28 mouse cellular contexts compared by ENCODE assay signal in the genomic region with DNA sequence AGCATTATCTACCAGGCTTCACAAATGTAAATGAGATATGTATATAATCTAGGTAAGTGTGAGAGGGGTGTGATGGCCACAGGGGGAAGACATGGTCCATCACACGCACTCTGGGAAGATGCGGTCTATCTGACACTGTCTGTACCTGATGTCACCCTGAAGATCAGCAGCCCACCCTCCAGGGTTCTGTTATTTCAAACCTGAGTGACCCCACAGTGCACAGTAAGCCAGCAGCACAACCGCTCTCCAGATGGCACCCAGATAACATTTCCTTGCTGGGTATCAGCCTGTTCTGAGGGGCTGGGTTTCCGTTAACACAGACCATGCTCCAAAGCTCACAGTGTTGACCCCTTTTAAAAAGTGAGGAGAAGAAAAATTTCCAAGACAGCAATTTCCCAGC.
DNase-seq lines count a peak whose midpoint lies in the region; ATAC-seq lines count a peak whose summit lies in the region.
"Had no signal": no experiment of that assay in that cellular context is flagged by ENCODE, and none has a peak within 500 bp of the region (broad histone marks: within the 10 kb centered on the region; RNA-seq: fewer than 3 reads in every experiment).

No protein-coding gene starts in this region.

- no peak overlapping the region for H3K9ac ChIP-seq in forebrain, embryonic 11.5 days (ENCODE audit: low read length)
- no peak overlapping the region for H3K9ac ChIP-seq in forebrain, embryonic 16.5 days (replicated peaks; ENCODE audit: low read depth, low read length)
- H3K9ac ChIP-seq in kidney, embryonic 14.5 days (ENCODE audit: low read depth, low read length) = no peak overlapping the region
- H3K9ac ChIP-seq: embryonic facial prominence, embryonic 12.5 days; heart, embryonic 12.5 days; heart, embryonic 15.5 days; hindbrain, embryonic 13.5 days had no signal

- H3K27ac ChIP-seq in forebrain, embryonic 11.5 days (ENCODE audit: low read depth, low read length) = no peak overlapping the region
- no peak overlapping the region for H3K27ac ChIP-seq in forebrain, embryonic 16.5 days (ENCODE audit: low read length)
- H3K27ac ChIP-seq in kidney, embryonic 14.5 days (ENCODE audit: low read depth, low read length) = no peak overlapping the region
- H3K27ac ChIP-seq in embryonic facial prominence, embryonic 10.5 days (replicated peaks) = no peak overlapping the region
- H3K27ac ChIP-seq: embryonic facial prominence, embryonic 12.5 days; heart, embryonic 15.5 days; hindbrain, embryonic 10.5 days; hindbrain, embryonic 13.5 days had no signal

- WGBS in forebrain, embryonic 11.5 days = 76% methylated on average over 4 of the region's 4 CpGs
- 94% methylated on average over 4 of the region's 4 CpGs for WGBS in forebrain, embryonic 16.5 days
- 46% methylated on average over 4 of the region's 4 CpGs for WGBS in kidney, embryonic 14.5 days
- WGBS in embryonic facial prominence, embryonic 10.5 days = 63% methylated on average over 4 of the region's 4 CpGs

- no peak for DNase-seq in forebrain, embryonic 11.5 days (ENCODE audit: low spot score)
- no peak for DNase-seq in kidney, adult 11 months
- peak; percentile 39 for DNase-seq in embryonic facial prominence, embryonic 10.5 days (ENCODE audit: low spot score)
- DNase-seq in forelimb bud, embryonic 11.5 days (ENCODE audit: low read depth, low spot score) = peak; percentile 26
- no peak for DNase-seq in retina, postnatal 1 day
- DNase-seq: adrenal gland, adult 8-10 months; adrenal gland, postnatal 25 days; cerebellum, adult 11-12 months; cerebellum, adult 8-10 months; cerebellum, postnatal 10 days; cerebellum, postnatal 36 days; embryo, embryonic 11 days; gastrocnemius, postnatal 10 days; gastrocnemius, postnatal 36 days; heart, postnatal 10 days; heart, postnatal 36 days had no signal

- H3K9me3 ChIP-seq in forebrain, embryonic 11.5 days (ENCODE audit: control insufficient read depth, low read length) = no peaks in the 10 kb centered on the region
- H3K9me3 ChIP-seq in forebrain, embryonic 16.5 days (ENCODE audit: control insufficient read depth, low read length) = no peaks in the 10 kb centered on the region
- H3K9me3 ChIP-seq in kidney, embryonic 14.5 days (ENCODE audit: control insufficient read depth, low read length) = no peaks in the 10 kb centered on the region
- H3K9me3 ChIP-seq in embryonic facial prominence, embryonic 10.5 days = no peaks in the 10 kb centered on the region
- H3K9me3 ChIP-seq: embryonic facial prominence, embryonic 12.5 days; forebrain, embryonic 10.5 days; heart, embryonic 12.5 days; heart, embryonic 15.5 days; hindbrain, embryonic 10.5 days; hindbrain, embryonic 13.5 days had no signal

- H3K27me3 ChIP-seq in forebrain, embryonic 11.5 days (ENCODE audit: control insufficient read depth, insufficient read depth, low read length) = no peaks in the 10 kb centered on the region
- no peaks in the 10 kb centered on the region for H3K27me3 ChIP-seq in forebrain, embryonic 16.5 days (replicated peaks; ENCODE audit: control insufficient read depth, insufficient read depth, low read length)
- no peaks in the 10 kb centered on the region for H3K27me3 ChIP-seq in kidney, embryonic 14.5 days (ENCODE audit: control insufficient read depth, insufficient read depth, low read length)
- no peaks in the 10 kb centered on the region for H3K27me3 ChIP-seq in embryonic facial prominence, embryonic 10.5 days (replicated peaks; ENCODE audit: low read depth, poor library complexity, severe bottlenecking)
- H3K27me3 ChIP-seq: embryonic facial prominence, embryonic 12.5 days; heart, embryonic 12.5 days; heart, embryonic 15.5 days had no signal

- no peaks in the 10 kb centered on the region for H3K36me3 ChIP-seq in forebrain, embryonic 11.5 days (ENCODE audit: control insufficient read depth, insufficient read depth, low read length)
- H3K36me3 ChIP-seq in forebrain, embryonic 16.5 days (ENCODE audit: control insufficient read depth, insufficient read depth) = no peaks in the 10 kb centered on the region
- H3K36me3 ChIP-seq in kidney, embryonic 14.5 days (ENCODE audit: control insufficient read depth, insufficient read depth, low read length) = no peaks in the 10 kb centered on the region
- no peaks in the 10 kb centered on the region for H3K36me3 ChIP-seq in embryonic facial prominence, embryonic 10.5 days (replicated peaks)
- H3K36me3 ChIP-seq: embryonic facial prominence, embryonic 12.5 days; forebrain, embryonic 10.5 days; heart, embryonic 12.5 days; heart, embryonic 15.5 days; hindbrain, embryonic 10.5 days; hindbrain, embryonic 13.5 days had no signal

- H3K4me3 ChIP-seq in forebrain, embryonic 11.5 days (ENCODE audit: low read depth, low read length) = no peak overlapping the region
- H3K4me3 ChIP-seq in forebrain, embryonic 16.5 days (replicated peaks; ENCODE audit: low read length) = no peak overlapping the region
- no peak overlapping the region for H3K4me3 ChIP-seq in kidney, embryonic 14.5 days (ENCODE audit: low read length)
- H3K4me3 ChIP-seq in embryonic facial prominence, embryonic 10.5 days = no peak overlapping the region
- H3K4me3 ChIP-seq: embryonic facial prominence, embryonic 12.5 days; erythroblast, embryonic 14.5 days; forebrain, embryonic 10.5 days; heart, embryonic 12.5 days; heart, embryonic 15.5 days; hindbrain, embryonic 10.5 days; hindbrain, embryonic 13.5 days had no signal

- H3K4me1 ChIP-seq in forebrain, embryonic 11.5 days (replicated peaks; ENCODE audit: control insufficient read depth, insufficient read depth, low read length) = no peaks in the 10 kb centered on the region
- no peaks in the 10 kb centered on the region for H3K4me1 ChIP-seq in forebrain, embryonic 16.5 days (replicated peaks; ENCODE audit: control insufficient read depth, insufficient read depth, low read length)
- H3K4me1 ChIP-seq in kidney, embryonic 14.5 days (ENCODE audit: control insufficient read depth, insufficient read depth, low read length) = no peaks in the 10 kb centered on the region
- H3K4me1 ChIP-seq in embryonic facial prominence, embryonic 10.5 days = peaks cover 23% of the 10 kb centered on the region
- H3K4me1 ChIP-seq: heart, embryonic 12.5 days; heart, embryonic 15.5 days; hindbrain, embryonic 13.5 days had no signal

- peak; percentile 27; the same call in 1 of the 2 replicates for ATAC-seq in forebrain, embryonic 11.5 days (replicated peaks; ENCODE audit: low FRiP score)
- no peak for ATAC-seq in forebrain, embryonic 16.5 days
- peak; percentile 47; the same call in 1 of the 2 replicates for ATAC-seq in kidney, embryonic 14.5 days (ENCODE audit: low FRiP score, low TSS enrichment)
- ATAC-seq: activated CD4-positive, CD25-positive, alpha-beta regulatory T cell, adult 4 months; forebrain, embryonic 14.5 days; hindbrain, embryonic 16.5 days had no signal

- no peak overlapping the region for H3K4me2 ChIP-seq in forebrain, embryonic 11.5 days (ENCODE audit: low read depth, low read length, severe bottlenecking)
- H3K4me2 ChIP-seq in forebrain, embryonic 16.5 days (ENCODE audit: low read length) = no peak overlapping the region
- H3K4me2 ChIP-seq in kidney, embryonic 14.5 days (replicated peaks; ENCODE audit: low read depth, low read length) = no peak overlapping the region
- H3K4me2 ChIP-seq: embryonic facial prominence, embryonic 12.5 days; heart, embryonic 12.5 days; heart, embryonic 15.5 days; hindbrain, embryonic 13.5 days had no signal

Comparison
In these comparisons a context has a peak if more than half of its experiments do, and no peak if none do; other contexts are left out.
1. DNase-seq: peak in embryonic facial prominence, embryonic 10.5 days (single experiment) and forelimb bud, embryonic 11.5 days (single experiment); none in forebrain, embryonic 11.5 days (single experiment), kidney, adult 11 months (single experiment) and retina, postnatal 1 day (single experiment).